In genomic region chr7:89998006-89998623, GRCm38 (mm10) we compare ENCODE assay signal across 8 mouse cellular contexts. TPM values are rescaled to one million over a fixed set of nuclear protein-coding genes. Genes with fewer than 3 reads are reported as not detected.
DNase-seq lines count a peak whose midpoint lies in the region; ATAC-seq lines count a peak whose summit lies in the region.

No protein-coding gene starts in this region.

- no peaks in the 10 kb centered on the region for H3K9me3 ChIP-seq in forebrain, embryonic 13.5 days (replicated peaks)

- H3K27me3 ChIP-seq in forebrain, embryonic 13.5 days = no peaks in the 10 kb centered on the region

- peak overlapping the region; percentile 38 for H3K4me2 ChIP-seq in forebrain, embryonic 13.5 days

- H3K27ac ChIP-seq in forebrain, embryonic 13.5 days = no peak overlapping the region

- no peaks in the 10 kb centered on the region for H3K36me3 ChIP-seq in forebrain, embryonic 13.5 days (ENCODE audit: poor library complexity, severe bottlenecking)

- H3K4me1 ChIP-seq in forebrain, embryonic 13.5 days = no peaks in the 10 kb centered on the region

- H3K4me3 ChIP-seq in forebrain, embryonic 13.5 days = no peak overlapping the region

- H3K9ac ChIP-seq in forebrain, embryonic 13.5 days = 0 out of 2 replicates have a peak overlapping the region, but pooled peaks have one; percentile 5

- peak; percentile 46 for DNase-seq in testis, postnatal 10 days (ENCODE audit: low spot score)
- no peak for DNase-seq in testis, postnatal 14 days (ENCODE audit: low spot score)
- peak; percentile 92 for DNase-seq in induced T-regulatory cell, adult 2 months (ENCODE audit: low read depth)
- peak; percentile 69 for DNase-seq in liver
- peak; percentile 68 for DNase-seq in telencephalon, adult 2 months (ENCODE audit: low read depth, low spot score)

- 2% methylated on average over 10 of the region's 10 CpGs for WGBS in forebrain, embryonic 13.5 days

- peak; percentile 86 for ATAC-seq in cerebellum, adult (ENCODE audit: insufficient number of reproducible peaks, low FRiP score, low TSS enrichment)
- peak; percentile 86 for ATAC-seq in forebrain, embryonic 13.5 days
- peak; percentile 76; the same call in 1 of the 2 replicates for ATAC-seq in monocyte, adult 5-6 weeks (replicated peaks; ENCODE audit: insufficient number of reproducible peaks, low FRiP score, low TSS enrichment, poor library complexity, severe bottlenecking)

RNA-seq across cellular contexts. Expression of gene Eed, which starts 17.3 kb away (rescaled TPM):
- 60.0 and 61.0 TPM in 2 replicates for polyA plus RNA-seq in forebrain, embryonic 13.5 days (2015; fragmentation: Nextera tagmentation; extraction: Ambion mirVana)
- total RNA-seq in monocyte, adult 5-6 weeks (2017) = 257 to 421 TPM (median 381 TPM) in 3 replicates

RNA-seq across cellular contexts. Expression of gene Hikeshi, which starts 57.1 kb away (rescaled TPM):
- polyA plus RNA-seq in forebrain, embryonic 13.5 days (2015; fragmentation: Nextera tagmentation; extraction: Ambion mirVana) = 173 and 174 TPM in 2 replicates
- total RNA-seq in monocyte, adult 5-6 weeks (2017) = 39.6 to 86.1 TPM (median 84.3 TPM) in 3 replicates
